Mouse (Mus musculus): ENCODE data around the gene Tppp3.

DNA sequence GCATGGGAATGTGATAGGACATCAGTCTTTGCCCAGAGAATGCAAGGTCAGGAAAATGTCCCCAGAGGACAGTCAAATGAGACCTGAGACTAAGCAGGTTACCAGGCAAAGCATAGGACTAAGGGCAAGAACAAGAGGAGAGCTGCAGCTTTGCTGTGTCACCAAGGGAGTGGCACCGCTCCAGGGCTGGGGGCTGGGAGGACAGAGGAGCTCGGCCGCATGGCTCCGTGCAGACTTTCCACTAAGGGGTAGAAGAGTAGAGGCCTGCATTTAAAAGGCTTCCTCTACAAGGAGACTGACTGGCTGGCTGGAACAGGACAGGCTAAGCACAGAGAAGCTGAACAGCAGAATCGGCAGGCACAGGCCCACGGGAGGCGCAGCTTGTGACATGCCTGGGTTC lies 6.7 kb downstream of the Tppp3 start:
- TF ChIP-seq CTCF (conservative IDR thresholded peaks at IDR 0.05; ENCODE audit: low read length) (no peak), NANOG (IDR thresholded peaks at IDR 0.05; ENCODE audit: borderline replicate concordance, low read length) (no peak), POU5F1 (IDR thresholded peaks at IDR 0.05; ENCODE audit: borderline replicate concordance, low read length) (no peak)

All from E14TG2a.4 (cell line).